Mouse (Mus musculus): ENCODE data around the gene Iqck. TPM values are rescaled to one million over a fixed set of nuclear protein-coding genes. Genes with fewer than 3 reads are reported as not detected.
A peak's percentile ranks its signal among the peaks of the same experiment; 100 is the strongest.

Gene Iqck
- total and polyA plus RNA-seq, 2 experiments from 2014 or later: 3.5 to 5.9 TPM

- no peak for ATAC-seq (ENCODE audit: low FRiP score)
- Histone ChIP-seq H3K4me3 (ENCODE audit: low read depth, low read length) (no peak overlapping the region), H3K27me3 (ENCODE audit: insufficient read depth, low read length) (no peaks in the 10 kb centered on the region), H3K27ac (ENCODE audit: low read depth, low read length) (no peak overlapping the region), H3K9ac (replicated peaks; ENCODE audit: low read length, poor library complexity, severe bottlenecking) (no peak overlapping the region), H3K9me3 (ENCODE audit: low read length) (no peaks in the 10 kb centered on the region), H3K4me1 (ENCODE audit: insufficient read depth, low read length) (peaks cover 4% of the 10 kb centered on the region; the same call in 1 of the 2 replicates), H3K36me3 (ENCODE audit: insufficient read depth, low read length) (no peaks in the 10 kb centered on the region), H3K4me2 (ENCODE audit: low read depth, low read length, poor library complexity, severe bottlenecking) (no peak overlapping the region)
- DNase-seq (ENCODE audit: low spot score): no peak
- TF ChIP-seq CTCF (IDR thresholded peaks at IDR 0.05): no peak
- WGBS: 95% methylated on average over 2 of the region's 2 CpGs
Measured at GRCm38 (mm10) chr7:118911170-118911569, 55.6 kb downstream of the Iqck start.

- no peak for TF ChIP-seq CTCF (IDR thresholded peaks at IDR 0.05)
- Histone ChIP-seq H3K27me3 (ENCODE audit: insufficient read depth, low read length) (no peaks in the 10 kb centered on the region), H3K27ac (ENCODE audit: low read depth, low read length) (no peak overlapping the region), H3K4me1 (ENCODE audit: insufficient read depth, low read length) (peaks cover 4% of the 10 kb centered on the region; the same call in 1 of the 2 replicates), H3K4me3 (ENCODE audit: low read depth, low read length) (no peak overlapping the region), H3K9ac (replicated peaks; ENCODE audit: low read length, poor library complexity, severe bottlenecking) (no peak overlapping the region), H3K4me2 (ENCODE audit: low read depth, low read length, poor library complexity, severe bottlenecking) (no peak overlapping the region), H3K36me3 (ENCODE audit: insufficient read depth, low read length) (no peaks in the 10 kb centered on the region), H3K9me3 (ENCODE audit: low read length) (no peaks in the 10 kb centered on the region)
- DNase-seq (ENCODE audit: low spot score) (no peak), ATAC-seq (ENCODE audit: low FRiP score) (0 out of 2 replicates have a peak, but pooled peaks have one; percentile 23)
- WGBS: 57% methylated on average over 7 of the region's 7 CpGs
Measured at GRCm38 (mm10) chr7:118911571-118911970, 56.0 kb downstream of the Iqck start.

- DNase-seq (ENCODE audit: low spot score) (peak; percentile 44), ATAC-seq (ENCODE audit: low FRiP score) (0 out of 2 replicates have a peak, but pooled peaks have one; percentile 16)
- Histone ChIP-seq H3K27me3 (ENCODE audit: insufficient read depth, low read length) (no peaks in the 10 kb centered on the region), H3K36me3 (ENCODE audit: insufficient read depth, low read length) (no peaks in the 10 kb centered on the region), H3K27ac (ENCODE audit: low read depth, low read length) (no peak overlapping the region), H3K9ac (replicated peaks; ENCODE audit: low read length, poor library complexity, severe bottlenecking) (no peak overlapping the region), H3K9me3 (ENCODE audit: low read length) (no peaks in the 10 kb centered on the region), H3K4me1 (ENCODE audit: insufficient read depth, low read length) (peaks cover 4% of the 10 kb centered on the region; the same call in 1 of the 2 replicates), H3K4me3 (ENCODE audit: low read depth, low read length) (no peak overlapping the region), H3K4me2 (ENCODE audit: low read depth, low read length, poor library complexity, severe bottlenecking) (no peak overlapping the region)
- WGBS: 17% methylated on average over 8 of the region's 8 CpGs
- no peak for TF ChIP-seq CTCF (IDR thresholded peaks at IDR 0.05)
Measured at GRCm38 (mm10) chr7:118912049-118912490, 56.5 kb downstream of the Iqck start.

GRCm38 (mm10) chr7:118914561-118915165 lies 59.1 kb downstream of the Iqck start:
- Histone ChIP-seq H3K27ac (ENCODE audit: low read depth, low read length) (no peak overlapping the region), H3K9me3 (ENCODE audit: low read length) (no peaks in the 10 kb centered on the region), H3K27me3 (ENCODE audit: insufficient read depth, low read length) (no peaks in the 10 kb centered on the region), H3K36me3 (ENCODE audit: insufficient read depth, low read length) (no peaks in the 10 kb centered on the region), H3K4me2 (ENCODE audit: low read depth, low read length, poor library complexity, severe bottlenecking) (no peak overlapping the region), H3K4me3 (ENCODE audit: low read depth, low read length) (no peak overlapping the region), H3K4me1 (ENCODE audit: insufficient read depth, low read length) (peaks cover 4% of the 10 kb centered on the region; the same call in 1 of the 2 replicates), H3K9ac (replicated peaks; ENCODE audit: low read length, poor library complexity, severe bottlenecking) (no peak overlapping the region)
- ATAC-seq (ENCODE audit: low FRiP score): no peak
- DNase-seq (ENCODE audit: low spot score): peak; percentile 7
- 88% methylated on average over 7 of the region's 7 CpGs for WGBS
- TF ChIP-seq CTCF (IDR thresholded peaks at IDR 0.05): no peak

GRCm38 (mm10) chr7:118919261-118920006 lies 63.9 kb downstream of the Iqck start:
- Histone ChIP-seq H3K4me3 (ENCODE audit: low read depth, low read length) (no peak overlapping the region), H3K27me3 (ENCODE audit: insufficient read depth, low read length) (no peaks in the 10 kb centered on the region), H3K9me3 (ENCODE audit: low read length) (no peaks in the 10 kb centered on the region), H3K9ac (replicated peaks; ENCODE audit: low read length, poor library complexity, severe bottlenecking) (no peak overlapping the region), H3K4me1 (ENCODE audit: insufficient read depth, low read length) (no peaks in the 10 kb centered on the region), H3K36me3 (ENCODE audit: insufficient read depth, low read length) (no peaks in the 10 kb centered on the region), H3K4me2 (ENCODE audit: low read depth, low read length, poor library complexity, severe bottlenecking) (no peak overlapping the region), H3K27ac (ENCODE audit: low read depth, low read length) (no peak overlapping the region)
- TF ChIP-seq CTCF (IDR thresholded peaks at IDR 0.05): no peak
- WGBS: 55% methylated on average over 10 of the region's 10 CpGs
- no peak for ATAC-seq (ENCODE audit: low FRiP score)
- DNase-seq (ENCODE audit: low spot score): peak; percentile 66
